Mouse (Mus musculus) liver, adult 2 months (tissue): Measurements from ENCODE around the gene Mybbp1a.

Experiments used
- CTCF ChIP-seq: fragments of 200-500 bp; IDR thresholded peaks from 2 replicates; pipeline ENCODE4 v1.5.1; 2011; ENCODE audit warnings: low read depth, low read length, control low read depth
- POLR2A ChIP-seq: fragments of 200-500 bp; IDR thresholded peaks from 2 replicates; pipeline ENCODE4 v1.6.1; 2011; ENCODE audit warnings: low read length, control low read depth; ENCODE audit not compliant: insufficient read depth; ENCODE audit errors: extremely low read depth

GRCm38 (mm10) chr11:72410521-72411092 is 30.5 kb upstream of the Mybbp1a start:
- TF ChIP-seq CTCF (no peak), POLR2A (no peak)
